Mouse (Mus musculus) limb, embryonic 14.5 days (tissue): ENCODE measurements around the gene Dlg4. TPM values are rescaled to one million over a fixed set of nuclear protein-coding genes. Genes with fewer than 3 reads are reported as not detected.

Experiments
- ATAC-seq: fragments of 200-750 bp; cut with Nextera tagmentation; 2 replicates; pipeline ENCODE4 v1.8.0; 2017; ENCODE audit warnings: low read depth, moderate number of reproducible peaks, moderate TSS enrichment; ENCODE audit not compliant: low FRiP score
- DNase-seq: peaks from one replicate; pipeline ENCODE4 v3.0.0-alpha.2; 2015; ENCODE audit warnings: low spot score
- H3K27ac ChIP-seq: fragments of 300-500 bp; sonication (generic); replicated peaks from 2 replicates; pipeline ENCODE4 v1.5.1; 2014; ENCODE audit warnings: low read depth, mild to moderate bottlenecking, low read length, moderate library complexity, mixed read lengths
- H3K27me3 ChIP-seq: fragments of 300-500 bp; sonication (generic); 2 replicates; pipeline ENCODE4 v1.6.1; 2014; ENCODE audit warnings: low read length, mixed read lengths; ENCODE audit not compliant: control insufficient read depth, insufficient read depth
- H3K36me3 ChIP-seq: fragments of 300-500 bp; sonication (generic); 2 replicates; pipeline ENCODE4 v1.6.1; 2014; ENCODE audit warnings: mild to moderate bottlenecking, low read length, moderate library complexity, mixed read lengths; ENCODE audit not compliant: control insufficient read depth, insufficient read depth
- H3K4me1 ChIP-seq: fragments of 300-500 bp; sonication (generic); 2 replicates; pipeline ENCODE4 v1.6.1; 2014; ENCODE audit warnings: antibody characterized with exemption, low read length, mixed read lengths; ENCODE audit not compliant: control insufficient read depth, insufficient read depth
- H3K4me2 ChIP-seq: fragments of 300-500 bp; sonication (generic); replicated peaks from 2 replicates; pipeline ENCODE4 v1.6.1; 2014; ENCODE audit warnings: low read depth, mild to moderate bottlenecking, low read length, moderate library complexity; ENCODE audit not compliant: severe bottlenecking
- H3K4me3 ChIP-seq: fragments of 300-500 bp; sonication (generic); replicated peaks from 2 replicates; pipeline ENCODE4 v1.5.1; 2014; ENCODE audit warnings: low read length
- H3K9ac ChIP-seq: fragments of 300-500 bp; sonication (generic); 2 replicates; pipeline ENCODE4 v1.6.1; 2014; ENCODE audit warnings: mild to moderate bottlenecking, low read depth, low read length, moderate library complexity; ENCODE audit not compliant: severe bottlenecking
- H3K9me3 ChIP-seq: fragments of 300-500 bp; sonication (generic); 2 replicates; pipeline ENCODE4 v1.6.1; 2016; ENCODE audit warnings: low read length; ENCODE audit not compliant: control insufficient read depth
- POLR2A ChIP-seq: fragments of 200-500 bp; IDR thresholded peaks from 2 replicates; pipeline ENCODE4 v1.8.0; 2012; ENCODE audit warnings: inconsistent platforms, mild to moderate bottlenecking, moderate library complexity, borderline replicate concordance; ENCODE audit not compliant: insufficient read depth, insufficient read length; ENCODE audit errors: extremely low read depth
- WGBS: fragments of 180-500 bp; shearing (Covaris S2); extraction: QIAGEN DNeasy Blood & Tissue Kit; methylation state at CpG from one replicate; pipeline ENCODE4 v1.1.7; 2014; 5-methylcytosine and 5-hydroxymethylcytosine counted together
- polyA plus RNA-seq, 2 experiments: library from polyadenylated mRNA; depleted of rRNA in 1 of 2; stranded (reverse) in 1 of 2; unstranded in 1 of 2; fragments of >200 nt; fragmentation: Nextera tagmentation in 1 of 2; extraction: Ambion mirVana in 1 of 2; gene quantifications; 2 replicates each; pipeline versions ENCODE4 v1.2.1 to v1.2.3; 2012 to 2014

Dlg4 gene
- polyA plus RNA-seq, 2 experiments, result 9.7 to 89.6 TPM

- TF ChIP-seq POLR2A, result no peak
- Histone ChIP-seq H3K27ac (peak overlapping the region; percentile 96), H3K9me3 (no peaks in the 10 kb centered on the region), H3K9ac (peak overlapping the region; percentile 90), H3K36me3 (peaks cover 48% of the 10 kb centered on the region), H3K4me2 (peak overlapping the region; percentile 46), H3K4me3 (peak overlapping the region; percentile 97), H3K27me3 (no peaks in the 10 kb centered on the region), H3K4me1 (peaks cover 19% of the 10 kb centered on the region)
- ATAC-seq (peak; percentile 7), DNase-seq (peak; percentile 48)
- WGBS, result 1% methylated on average over 41 of the region's 66 CpGs
Observed at GRCm38 (mm10) chr11:69996161-69997061, 20.3 kb upstream of the Dlg4 start.

- DNase-seq (peak; percentile 83), ATAC-seq (peak; percentile 38)
- Histone ChIP-seq H3K9me3 (no peaks in the 10 kb centered on the region), H3K4me2 (peak overlapping the region; percentile 46), H3K4me3 (peak overlapping the region; percentile 97), H3K9ac (peak overlapping the region; percentile 90), H3K27me3 (no peaks in the 10 kb centered on the region), H3K27ac (peak overlapping the region; percentile 96), H3K4me1 (peaks cover 25% of the 10 kb centered on the region), H3K36me3 (peaks cover 48% of the 10 kb centered on the region)
- 3% methylated on average over 19 of the region's 44 CpGs for WGBS
- TF ChIP-seq POLR2A, result 0 out of 2 replicates have a peak, but pooled peaks have one; percentile 38
Observed at GRCm38 (mm10) chr11:69997070-69997509, 19.7 kb upstream of the Dlg4 start.

GRCm38 (mm10) chr11:69998567-69999491 is 17.9 kb upstream of the Dlg4 start:
- Histone ChIP-seq H3K27ac (no peak overlapping the region), H3K27me3 (no peaks in the 10 kb centered on the region), H3K4me3 (no peak overlapping the region), H3K9me3 (no peaks in the 10 kb centered on the region), H3K36me3 (peaks cover 41% of the 10 kb centered on the region), H3K9ac (no peak overlapping the region), H3K4me1 (peaks cover 25% of the 10 kb centered on the region), H3K4me2 (no peak overlapping the region)
- TF ChIP-seq POLR2A, result no peak
- ATAC-seq, result no peak
- 91% methylated on average over 27 of the region's 27 CpGs for WGBS
- DNase-seq, result no peak

- ATAC-seq (no peak), DNase-seq (no peak)
- H3K9ac ChIP-seq, result no peak overlapping the region
- no peak for TF ChIP-seq POLR2A
- H3K4me2 ChIP-seq, result no peak overlapping the region
- WGBS, result 62% methylated on average over 8 of the region's 8 CpGs
- H3K27ac ChIP-seq, result peak overlapping the region; percentile 21; the same call in 1 of the 2 replicates
- H3K36me3 ChIP-seq, result peaks cover 34% of the 10 kb centered on the region
- H3K27me3 ChIP-seq, result no peaks in the 10 kb centered on the region
- 0 out of 2 replicates have a peak overlapping the region, but pooled peaks have one; percentile 80 for H3K4me3 ChIP-seq
- no peaks in the 10 kb centered on the region for H3K9me3 ChIP-seq
- H3K4me1 ChIP-seq, result peaks cover 25% of the 10 kb centered on the region
Observed at GRCm38 (mm10) chr11:69999666-70000065, 17.1 kb upstream of the Dlg4 start.
